Comparison of ENCODE assay signal across 25 mouse cellular contexts in the genomic region with DNA sequence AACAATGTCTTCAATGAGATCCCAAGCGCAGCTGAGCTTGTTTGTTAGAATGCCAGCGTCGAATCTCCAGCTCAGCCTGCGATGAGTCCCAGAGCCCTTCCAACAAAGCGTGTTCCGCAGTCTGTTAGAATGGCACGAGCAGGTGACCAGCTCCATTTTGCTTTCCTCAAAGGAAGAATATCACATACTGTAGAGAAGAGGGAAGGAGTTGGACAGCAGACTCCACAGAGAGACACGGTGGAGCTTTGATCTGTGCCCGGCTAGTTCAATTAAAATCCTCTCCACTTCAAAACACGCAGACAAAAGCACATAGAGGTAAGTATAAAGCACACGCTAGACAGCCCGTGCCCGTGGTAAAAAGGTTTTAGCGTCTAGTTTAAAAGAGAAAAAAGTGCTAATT.
"Had no signal": no experiment of that assay in that cellular context is flagged by ENCODE, and none has a peak within 500 bp of the region (broad histone marks: within the 10 kb centered on the region; RNA-seq: fewer than 3 reads in every experiment).

No protein-coding gene starts in this region.

- H3K4me2 ChIP-seq: heart, embryonic 11.5 days; heart, embryonic 15.5 days; hindbrain, embryonic 13.5 days; hindbrain, embryonic 15.5 days; kidney, embryonic 15.5 days; limb, embryonic 13.5 days; limb, embryonic 15.5 days; liver, embryonic 12.5 days had no signal

- H3K4me1 ChIP-seq: hindbrain, embryonic 13.5 days; hindbrain, embryonic 15.5 days; kidney, embryonic 15.5 days; limb, embryonic 13.5 days; limb, embryonic 15.5 days; liver, embryonic 12.5 days had no signal

- H3K9me3 ChIP-seq: heart, embryonic 13.5 days; heart, embryonic 15.5 days; hindbrain, embryonic 13.5 days; hindbrain, embryonic 15.5 days; limb, embryonic 15.5 days had no signal

- H3K27me3 ChIP-seq: heart, embryonic 13.5 days; heart, embryonic 15.5 days; hindbrain, embryonic 13.5 days; hindbrain, embryonic 15.5 days; kidney, embryonic 15.5 days; limb, embryonic 13.5 days; limb, embryonic 15.5 days; liver, embryonic 12.5 days had no signal

- H3K27ac ChIP-seq: heart, adult 2 months; heart, embryonic 13.5 days; heart, embryonic 15.5 days; hindbrain, embryonic 13.5 days; hindbrain, embryonic 15.5 days; hindbrain, postnatal 0 days; kidney, embryonic 15.5 days; kidney, postnatal 0 days; limb, embryonic 13.5 days; limb, embryonic 15.5 days; liver, embryonic 12.5 days had no signal

- DNase-seq: gastrocnemius, postnatal 14 days; gastrocnemius, postnatal 36 days; heart, adult 2 months; heart, postnatal 14 days; heart, postnatal 36 days; kidney, adult 11 months; kidney, adult 2 months; kidney, adult 9 months; kidney, postnatal 14 days; kidney, postnatal 36 days; layer of hippocampus, adult 9-11 months; layer of hippocampus, postnatal 36 days; left cerebral cortex, postnatal 4 days had no signal

- ATAC-seq: hindbrain, postnatal 0 days; intestine, embryonic 16.5 days; liver, embryonic 12.5 days had no signal

- H3K4me3 ChIP-seq: heart, adult 2 months; heart, embryonic 13.5 days; heart, embryonic 15.5 days; hindbrain, embryonic 13.5 days; hindbrain, embryonic 15.5 days; kidney, embryonic 15.5 days; limb, embryonic 13.5 days; limb, embryonic 15.5 days; liver, embryonic 12.5 days had no signal

- H3K36me3 ChIP-seq: heart, embryonic 13.5 days; heart, embryonic 15.5 days; hindbrain, embryonic 13.5 days; hindbrain, embryonic 15.5 days; kidney, embryonic 15.5 days; limb, embryonic 13.5 days; limb, embryonic 15.5 days; liver, embryonic 12.5 days had no signal

- H3K9ac ChIP-seq: heart, embryonic 13.5 days; heart, embryonic 15.5 days; hindbrain, embryonic 13.5 days; hindbrain, embryonic 15.5 days; kidney, embryonic 15.5 days; limb, embryonic 13.5 days; limb, embryonic 15.5 days; liver, embryonic 12.5 days had no signal
